10 mouse cellular contexts compared by ENCODE assay signal in genomic region chr7:35322732-35323420, GRCm38 (mm10). TPM values are rescaled to one million over a fixed set of nuclear protein-coding genes. Genes with fewer than 3 reads are reported as not detected.
DNase-seq lines count a peak whose midpoint lies in the region; ATAC-seq and TF ChIP-seq lines count a peak whose summit lies in the region.
"Had no signal": no experiment of that assay in that cellular context is flagged by ENCODE, and none has a peak within 500 bp of the region (broad histone marks: within the 10 kb centered on the region; RNA-seq: fewer than 3 reads in every experiment).

No protein-coding gene starts in this region.

- H3K9ac ChIP-seq in heart, embryonic 14.5 days (ENCODE audit: low read length): no peak overlapping the region
- no peak overlapping the region for H3K9ac ChIP-seq in heart, adult 2 months (ENCODE audit: low read depth, low read length)
- H3K9ac ChIP-seq in midbrain, embryonic 14.5 days (replicated peaks; ENCODE audit: low read length): no peak overlapping the region; the same call in 1 of the 2 replicates
- no peak overlapping the region for H3K9ac ChIP-seq in lung, postnatal 0 days (replicated peaks; ENCODE audit: low read depth)

- no peak for TF ChIP-seq CTCF in heart, adult 2 months (IDR thresholded peaks at IDR 0.05)
- no peak for TF ChIP-seq CTCF in lung, postnatal 0 days (IDR thresholded peaks at IDR 0.05)

- H3K9me3 ChIP-seq in heart, embryonic 14.5 days (ENCODE audit: control insufficient read depth, low read length): no peaks in the 10 kb centered on the region
- H3K9me3 ChIP-seq in hindbrain, embryonic 10.5 days: no peaks in the 10 kb centered on the region
- H3K9me3 ChIP-seq in midbrain, embryonic 14.5 days (ENCODE audit: control insufficient read depth, low read length): no peaks in the 10 kb centered on the region
- no peaks in the 10 kb centered on the region for H3K9me3 ChIP-seq in lung, postnatal 0 days (ENCODE audit: low read length)

- intact Hi-C loops in heart, adult 2 months (cut with DNase I): no loop called here

- no peaks in the 10 kb centered on the region for H3K79me2 ChIP-seq in heart, adult 2 months (replicated peaks; ENCODE audit: control insufficient read depth, insufficient read depth, low read length)

- no peak for ATAC-seq in heart, embryonic 14.5 days (ENCODE audit: insufficient number of reproducible peaks, insufficient read depth, low FRiP score, low read depth)
- no peak for ATAC-seq in midbrain, embryonic 14.5 days (ENCODE audit: low FRiP score, low TSS enrichment)
- no peak for ATAC-seq in lung, postnatal 0 days

- no peaks in the 10 kb centered on the region for H3K27me3 ChIP-seq in heart, embryonic 14.5 days (ENCODE audit: control insufficient read depth, insufficient read depth, low read length)
- no peaks in the 10 kb centered on the region for H3K27me3 ChIP-seq in heart, adult 2 months (ENCODE audit: control insufficient read depth, insufficient read depth, low read length)
- H3K27me3 ChIP-seq in hindbrain, embryonic 10.5 days (ENCODE audit: insufficient read depth, poor library complexity, severe bottlenecking): no peaks in the 10 kb centered on the region
- H3K27me3 ChIP-seq in midbrain, embryonic 14.5 days (ENCODE audit: control insufficient read depth, insufficient read depth, low read length): no peaks in the 10 kb centered on the region
- H3K27me3 ChIP-seq in lung, postnatal 0 days (replicated peaks; ENCODE audit: insufficient read depth, low read length): no peaks in the 10 kb centered on the region

- H3K4me1 ChIP-seq in heart, embryonic 14.5 days (ENCODE audit: control insufficient read depth in 2 of 2, insufficient read depth in 2 of 2, low read length in 2 of 2): peaks cover 0 to 2% of the 10 kb centered on the region in 2 experiments; a peak in 1 of 4 replicates
- H3K4me1 ChIP-seq in heart, adult 2 months (ENCODE audit: control insufficient read depth, insufficient read depth, low read length): peaks cover 2% of the 10 kb centered on the region; the same call in 1 of the 2 replicates
- H3K4me1 ChIP-seq in hindbrain, embryonic 10.5 days (replicated peaks): peaks cover 21% of the 10 kb centered on the region
- no peaks in the 10 kb centered on the region; the same call in 1 of the 2 replicates for H3K4me1 ChIP-seq in midbrain, embryonic 14.5 days (ENCODE audit: control insufficient read depth, insufficient read depth, low read length)
- H3K4me1 ChIP-seq in lung, postnatal 0 days (ENCODE audit: insufficient read depth, low read depth, low read length): no peaks in the 10 kb centered on the region

- H3K4me2 ChIP-seq in heart, embryonic 14.5 days (ENCODE audit: low read length): peak overlapping the region; percentile 9; the same call in 1 of the 2 replicates
- H3K4me2 ChIP-seq in midbrain, embryonic 14.5 days (ENCODE audit: low read length): peak overlapping the region; percentile 27
- no peak overlapping the region for H3K4me2 ChIP-seq in lung, postnatal 0 days (replicated peaks; ENCODE audit: low read depth, low read length)

- no peak for TF ChIP-seq POLR2A in heart, adult 2 months (IDR thresholded peaks at IDR 0.05; ENCODE audit: insufficient read depth, low read depth, low read length)

- no peak overlapping the region for H3K4me3 ChIP-seq in heart, embryonic 14.5 days (ENCODE audit: control insufficient read depth in 1 of 2, insufficient read depth in 1 of 2, low read depth in 1 of 2, low read length in 2 of 2)
- H3K4me3 ChIP-seq in heart, adult 2 months: no peak overlapping the region
- peak overlapping the region; percentile 35 for H3K4me3 ChIP-seq in hindbrain, embryonic 10.5 days
- H3K4me3 ChIP-seq in midbrain, embryonic 14.5 days (replicated peaks; ENCODE audit: low read depth, low read length): no peak overlapping the region
- H3K4me3 ChIP-seq in lung, postnatal 0 days (ENCODE audit: low read depth, low read length): no peak overlapping the region

- DNase-seq in heart, adult 2 months: no peak
- peak; percentile 89 for DNase-seq in ZHBTc4 (ENCODE audit: low read depth, low spot score)
- DNase-seq in hindbrain, embryonic 10.5 days (ENCODE audit: low spot score): no peak
- DNase-seq in midbrain, embryonic 14.5 days: peak; percentile 39
- no peak for DNase-seq in gastrocnemius, adult 18-20 months (ENCODE audit: low spot score)
- DNase-seq in frontal cortex, adult 2 months (ENCODE audit: extremely low spot score in 1 of 2, low spot score in 1 of 2): no peak
- DNase-seq in lung, postnatal 0 days (ENCODE audit: low spot score): no peak
- DNase-seq: cerebellum, postnatal 25 days; layer of hippocampus, adult 9-11 months had no signal

- H3K36me3 ChIP-seq in heart, embryonic 14.5 days (ENCODE audit: control insufficient read depth, insufficient read depth, low read length): no peaks in the 10 kb centered on the region
- H3K36me3 ChIP-seq in heart, adult 2 months (ENCODE audit: control insufficient read depth, insufficient read depth, low read length): no peaks in the 10 kb centered on the region
- H3K36me3 ChIP-seq in hindbrain, embryonic 10.5 days: no peaks in the 10 kb centered on the region
- H3K36me3 ChIP-seq in midbrain, embryonic 14.5 days (ENCODE audit: control insufficient read depth, insufficient read depth, low read length): no peaks in the 10 kb centered on the region
- no peaks in the 10 kb centered on the region for H3K36me3 ChIP-seq in lung, postnatal 0 days (ENCODE audit: insufficient read depth, low read length)

- WGBS in heart, embryonic 14.5 days: 14% methylated on average over 11 of the region's 13 CpGs
- 8% methylated on average over 13 of the region's 13 CpGs for WGBS in heart, adult 2 months
- WGBS in hindbrain, embryonic 10.5 days: 5% methylated on average over 11 of the region's 13 CpGs
- WGBS in midbrain, embryonic 14.5 days: 6% methylated on average over 11 of the region's 13 CpGs
- 11% methylated on average over 11 of the region's 13 CpGs for WGBS in lung, postnatal 0 days

- TF ChIP-seq EP300 in heart, adult 2 months (IDR thresholded peaks at IDR 0.05; ENCODE audit: insufficient read depth, low read depth, low read length): no peak
- no peak for TF ChIP-seq EP300 in lung, postnatal 0 days (IDR thresholded peaks at IDR 0.05)

- H3K27ac ChIP-seq in heart, embryonic 14.5 days (replicated peaks in 1 of 2; ENCODE audit: control insufficient read depth in 1 of 2, insufficient read depth in 1 of 2, low read depth in 2 of 2, low read length in 2 of 2): no peak overlapping the region
- H3K27ac ChIP-seq in heart, adult 2 months: no peak overlapping the region
- peak overlapping the region; percentile 72 for H3K27ac ChIP-seq in hindbrain, embryonic 10.5 days
- no peak overlapping the region; the same call in 1 of the 2 replicates for H3K27ac ChIP-seq in midbrain, embryonic 14.5 days (replicated peaks; ENCODE audit: low read depth, low read length)
- no peak overlapping the region for H3K27ac ChIP-seq in lung, postnatal 0 days (ENCODE audit: low read length)

RNA-seq across cellular contexts. Expression of gene Gpatch1, which starts 4.6 kb away (rescaled TPM):
- 11.5 and 12.2 TPM in 2 replicates for polyA plus RNA-seq in heart, embryonic 14.5 days (2014; fragmentation: Nextera tagmentation; extraction: Ambion mirVana)
- 10 to 100 TPM; 11.6 to 12.5 TPM for total RNA-seq in heart, adult 2 months (2021)
- polyA plus RNA-seq in heart, adult 2 months (2012; rRNA removed): 3.9 and 5.3 TPM in 2 replicates
- 15.3 and 16.5 TPM in 2 replicates for polyA plus RNA-seq in hindbrain, embryonic 10.5 days (2016; fragmentation: Nextera tagmentation; extraction: Ambion mirVana)
- polyA plus RNA-seq in midbrain, embryonic 14.5 days (2014; fragmentation: Nextera tagmentation; extraction: Ambion mirVana): 19.7 and 22.8 TPM in 2 replicates
- total RNA-seq in gastrocnemius, adult 18-20 months (2021): 1 to 10 TPM; 7.0 to 7.6 TPM
- polyA plus RNA-seq in frontal cortex, adult 2 months (2012; rRNA removed): 21.5 and 22.1 TPM in 2 replicates
- polyA plus RNA-seq in lung, postnatal 0 days (2015; fragmentation: Nextera tagmentation; extraction: Ambion mirVana): 12.9 and 13.6 TPM in 2 replicates

RNA-seq across cellular contexts. Expression of gene Rhpn2, which starts 11.1 kb away (rescaled TPM):
- polyA plus RNA-seq in heart, embryonic 14.5 days (2014; fragmentation: Nextera tagmentation; extraction: Ambion mirVana): 5.1 and 5.6 TPM in 2 replicates
- 1 to 10 TPM; 3.1 to 4.2 TPM for total RNA-seq in heart, adult 2 months (2021)
- 3.0 and 4.3 TPM in 2 replicates for polyA plus RNA-seq in heart, adult 2 months (2012; rRNA removed)
- 4.0 and 5.7 TPM in 2 replicates for polyA plus RNA-seq in hindbrain, embryonic 10.5 days (2016; fragmentation: Nextera tagmentation; extraction: Ambion mirVana)
- polyA plus RNA-seq in midbrain, embryonic 14.5 days (2014; fragmentation: Nextera tagmentation; extraction: Ambion mirVana): 1.5 and 1.9 TPM in 2 replicates
- 1 to 10 TPM; 2.4 to 4.2 TPM for total RNA-seq in gastrocnemius, adult 18-20 months (2021)
- polyA plus RNA-seq in frontal cortex, adult 2 months (2012; rRNA removed): 5.0 and 6.6 TPM in 2 replicates
- polyA plus RNA-seq in lung, postnatal 0 days (2015; fragmentation: Nextera tagmentation; extraction: Ambion mirVana): 4.6 and 5.5 TPM in 2 replicates

Comparison
In these comparisons a context has a peak if more than half of its experiments do, and no peak if none do; other contexts are left out.
1. DNase-seq: peak in ZHBTc4 (single experiment) and midbrain, embryonic 14.5 days (single experiment); none in heart, adult 2 months (0 of 2), hindbrain, embryonic 10.5 days (single experiment), gastrocnemius, adult 18-20 months (single experiment), frontal cortex, adult 2 months (0 of 2) and lung, postnatal 0 days (single experiment).